Mouse (Mus musculus): ENCODE measurements around the gene Sdhc.
A peak's percentile ranks its signal among the peaks of the same experiment; 100 is the strongest.

The Sdhc gene

GRCm38 (mm10) chr1:171149974-171150760 is at the start of gene Sdhc, which contains the start of gene Mpz:
TSS of gene Sdhc (minus strand) at chr1:171150603.
TSS of gene Mpz (plus strand) at chr1:171150711.
- peak; percentile 94 to 96 for DNase-seq (ENCODE audit: low spot score in 2 of 2)

- no peak for DNase-seq (ENCODE audit: low spot score in 2 of 2)
These were observed 49.1 kb upstream of the Sdhc start for GRCm38 (mm10) chr1:171199532-171199931.

GRCm38 (mm10) chr1:171195887-171196397 is 45.5 kb upstream of the Sdhc start, which contains the start of gene Pcp4l1:
TSS of gene Pcp4l1 (minus strand) at chr1:171196268.
- DNase-seq (ENCODE audit: low spot score in 2 of 2) = peak; percentile 57 to 58

GRCm38 (mm10) chr1:171195046-171195822 is 44.8 kb upstream of the Sdhc start:
- no peak for DNase-seq (ENCODE audit: low spot score in 2 of 2)

DNA sequence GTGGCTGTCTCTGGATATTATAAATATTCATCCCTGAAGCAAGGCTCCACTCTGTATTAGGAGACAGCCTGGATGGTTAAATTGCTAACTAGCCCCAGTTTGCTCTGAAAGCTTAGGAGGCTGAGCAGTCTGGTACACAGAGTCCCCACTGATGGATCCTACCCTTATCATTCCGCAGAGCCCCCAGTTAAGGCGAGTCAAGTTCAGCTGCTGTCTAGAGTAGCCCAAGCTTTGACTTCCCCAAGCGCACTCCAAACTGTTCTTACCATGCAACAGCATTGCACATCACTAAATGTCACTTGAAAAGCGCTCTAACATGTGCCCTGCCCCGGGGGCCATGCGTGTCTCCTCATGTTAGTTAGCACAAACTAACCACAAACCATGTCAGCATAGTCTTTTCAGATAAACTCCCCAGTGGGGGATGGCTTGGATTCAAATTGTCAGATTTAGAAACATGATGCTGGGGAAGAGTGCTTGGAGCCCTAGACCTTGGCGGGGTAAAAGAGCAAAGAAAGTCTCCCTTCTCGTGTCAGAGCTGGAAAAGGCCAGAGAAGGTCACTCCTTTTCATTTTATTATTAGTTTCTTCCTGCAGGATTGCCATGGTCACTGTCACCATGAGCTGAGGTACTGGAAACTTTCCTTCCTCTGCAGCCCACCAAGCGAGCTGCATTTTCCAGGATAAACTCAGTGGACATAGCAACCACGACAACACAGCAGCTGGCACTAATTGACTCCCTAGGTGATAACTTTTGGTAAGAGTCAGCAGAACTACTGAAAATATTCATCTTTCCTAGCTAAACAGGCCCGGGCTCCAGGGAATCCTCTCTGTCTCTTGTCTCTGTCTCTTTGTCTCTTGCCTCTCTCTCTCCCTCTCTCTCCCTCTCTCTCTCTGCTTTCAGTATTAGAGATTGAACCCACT is 43.8 kb upstream of the Sdhc start:
- DNase-seq (ENCODE audit: low spot score in 2 of 2) = no peak

DNA sequence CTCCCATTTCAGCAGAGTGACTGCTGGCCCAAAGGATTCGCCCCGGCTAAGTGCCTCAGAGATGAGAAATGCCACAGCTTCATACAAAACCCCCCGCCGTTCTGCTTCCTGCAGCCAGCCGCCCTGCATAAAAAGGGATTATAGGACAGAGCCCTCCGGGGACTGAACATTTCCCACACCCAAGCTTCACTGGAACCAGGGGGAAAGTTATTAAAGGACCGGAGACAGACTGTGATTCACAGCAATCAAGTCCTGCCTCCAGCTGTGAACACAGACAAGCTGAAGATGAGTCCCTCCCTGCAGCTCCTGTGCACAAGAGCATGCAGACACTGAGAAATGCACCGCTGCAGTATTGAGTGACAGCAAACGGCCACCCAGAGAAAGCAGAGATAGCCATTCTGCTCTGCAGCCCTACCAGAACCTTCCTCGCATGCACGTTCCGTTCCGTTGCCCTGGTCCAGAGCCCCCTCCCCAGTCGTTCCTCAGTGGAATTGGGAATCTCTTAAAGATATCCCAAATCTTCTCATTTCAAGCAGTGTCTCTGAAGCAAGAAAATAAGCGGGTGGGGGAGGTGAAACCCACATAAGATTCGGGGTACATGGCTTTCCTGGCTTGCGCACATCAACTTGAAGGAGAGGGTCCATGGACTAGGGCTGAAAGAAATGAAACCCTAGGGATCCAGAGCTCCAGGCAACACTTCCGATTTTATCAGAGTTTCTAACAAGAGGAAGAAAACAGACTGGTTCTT is 42.9 kb upstream of the Sdhc start:
- no peak for DNase-seq (ENCODE audit: low spot score in 2 of 2)

GRCm38 (mm10) chr1:171192283-171192682 is 41.9 kb upstream of the Sdhc start:
- DNase-seq (ENCODE audit: low spot score in 2 of 2) = no peak

GRCm38 (mm10) chr1:171190832-171191231 is 40.4 kb upstream of the Sdhc start:
- DNase-seq (ENCODE audit: low spot score in 2 of 2) = no peak

DNA sequence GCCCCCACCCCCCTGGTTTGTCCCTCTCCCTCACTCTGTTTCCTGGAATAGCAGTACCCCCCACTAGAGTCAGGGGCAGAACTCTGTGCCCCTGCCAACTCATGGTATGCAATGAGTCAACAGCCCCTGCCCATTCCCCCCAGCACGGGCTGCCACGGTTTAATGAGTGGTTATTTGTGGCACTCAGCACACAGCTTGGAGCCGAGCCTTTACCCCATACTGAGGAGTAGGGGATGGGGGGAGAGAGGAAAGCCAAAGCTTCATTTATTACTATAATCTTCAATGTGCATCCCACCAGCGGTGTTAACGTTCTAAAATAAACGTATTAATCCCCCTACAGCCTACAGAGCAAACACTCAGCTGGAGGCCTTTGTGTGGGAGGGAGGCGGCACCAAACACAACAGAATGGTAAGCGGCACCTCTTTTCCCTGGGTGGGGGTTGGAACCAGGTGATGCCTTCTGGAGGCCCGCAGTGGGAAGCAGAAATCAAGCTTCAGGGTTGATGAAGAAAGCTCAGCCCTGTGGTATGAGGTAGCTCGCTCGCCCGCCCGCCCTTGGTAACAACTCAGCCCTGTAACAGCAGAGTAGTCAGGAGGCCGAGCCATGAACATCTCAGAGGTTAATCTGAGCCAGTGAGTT is 39.2 kb upstream of the Sdhc start:
- DNase-seq (ENCODE audit: low spot score in 2 of 2) = no peak

GRCm38 (mm10) chr1:171189046-171189445 is 38.6 kb upstream of the Sdhc start:
- DNase-seq (ENCODE audit: low spot score in 2 of 2) = no peak

DNA sequence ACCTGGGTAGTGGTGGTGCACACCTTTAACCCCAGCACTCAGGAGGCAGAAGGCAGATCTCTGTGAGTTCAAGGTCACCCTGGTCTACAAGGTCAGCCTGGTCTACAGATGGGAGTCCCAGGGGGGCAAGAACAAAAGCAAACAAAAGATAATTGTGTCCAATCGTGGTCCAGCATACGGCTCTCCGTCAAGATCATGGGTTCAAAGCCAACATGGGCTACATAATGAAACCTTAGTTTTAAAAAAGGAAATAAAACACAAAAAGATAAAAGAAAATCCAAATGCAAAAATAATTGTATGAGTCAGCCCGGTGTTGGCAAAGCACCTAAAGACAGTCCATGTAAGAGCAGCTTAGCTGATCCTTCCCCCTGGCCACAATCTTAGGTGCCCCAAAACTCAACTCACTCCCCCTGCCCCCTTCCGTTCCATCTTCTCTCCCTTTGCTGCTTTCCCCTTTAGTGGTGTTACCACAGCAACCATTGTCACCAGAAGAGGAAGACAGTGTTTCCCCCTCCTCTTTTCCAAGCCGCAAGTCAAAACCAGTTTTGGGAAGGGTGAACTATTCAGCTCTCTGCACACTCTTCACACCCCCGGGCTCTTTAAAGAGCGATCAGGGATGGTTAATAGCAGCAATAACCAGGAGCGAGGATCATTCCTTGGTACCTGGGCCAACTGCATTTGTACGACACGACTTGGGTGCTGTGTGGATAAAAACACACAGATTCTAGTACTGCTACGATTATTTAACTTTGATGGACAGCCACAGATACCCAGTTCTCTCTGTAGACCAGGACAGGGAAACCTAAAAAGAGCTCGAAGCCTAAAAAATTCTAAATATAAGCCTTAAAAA is 37.7 kb upstream of the Sdhc start:
- DNase-seq (ENCODE audit: low spot score in 2 of 2) = no peak

GRCm38 (mm10) chr1:171185655-171186054 is 35.3 kb upstream of the Sdhc start:
- DNase-seq (ENCODE audit: low spot score in 2 of 2) = no peak

DNA sequence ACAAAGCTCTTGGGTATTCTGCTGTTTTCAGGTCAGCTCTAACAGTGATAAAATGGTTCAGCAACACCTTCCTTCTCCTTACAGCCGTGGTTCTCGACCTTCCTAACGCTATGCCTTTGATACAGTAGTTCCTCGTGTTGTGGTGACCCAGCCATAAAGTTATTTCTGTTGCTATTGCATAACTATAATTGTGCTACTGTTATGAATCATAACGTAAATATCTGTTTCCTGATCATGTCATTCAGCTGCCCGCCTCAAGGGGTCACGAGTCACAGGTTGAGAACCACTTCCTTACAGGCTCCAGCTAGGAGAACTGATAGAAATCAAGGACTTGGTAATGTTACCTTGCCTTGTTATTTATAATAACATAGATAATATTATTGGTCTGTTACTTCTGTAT is 33.9 kb upstream of the Sdhc start:
- DNase-seq (ENCODE audit: low spot score in 2 of 2) = no peak

- DNase-seq (ENCODE audit: low spot score in 2 of 2) = no peak
These were observed 33.2 kb upstream of the Sdhc start for GRCm38 (mm10) chr1:171183620-171184019.

GRCm38 (mm10) chr1:171183025-171183424 is 32.6 kb upstream of the Sdhc start:
- no peak for DNase-seq (ENCODE audit: low spot score in 2 of 2)

GRCm38 (mm10) chr1:171179487-171180171 is 29.2 kb upstream of the Sdhc start:
- no peak for DNase-seq (ENCODE audit: low spot score in 2 of 2)

DNA sequence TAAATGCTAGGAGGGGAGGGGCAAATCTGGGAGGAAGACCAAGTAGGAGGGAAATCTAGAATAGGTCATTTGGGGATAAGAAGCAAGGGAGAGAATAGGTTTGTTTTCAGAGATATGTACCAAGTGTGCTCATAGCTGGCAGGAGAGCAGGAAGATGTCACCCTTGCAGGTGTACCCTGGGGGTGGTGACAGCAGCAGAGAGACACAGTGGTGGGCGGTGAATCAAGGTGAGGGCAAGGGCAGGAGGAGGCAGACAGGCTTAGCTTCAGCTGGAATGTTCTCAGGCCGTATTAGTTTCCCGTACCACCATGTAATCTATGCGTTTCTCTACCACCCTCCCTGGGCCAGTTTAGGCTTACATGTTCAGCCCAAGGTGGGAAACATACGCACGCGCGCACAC is 22.4 kb upstream of the Sdhc start:
- DNase-seq (ENCODE audit: low spot score in 2 of 2) = no peak

DNA sequence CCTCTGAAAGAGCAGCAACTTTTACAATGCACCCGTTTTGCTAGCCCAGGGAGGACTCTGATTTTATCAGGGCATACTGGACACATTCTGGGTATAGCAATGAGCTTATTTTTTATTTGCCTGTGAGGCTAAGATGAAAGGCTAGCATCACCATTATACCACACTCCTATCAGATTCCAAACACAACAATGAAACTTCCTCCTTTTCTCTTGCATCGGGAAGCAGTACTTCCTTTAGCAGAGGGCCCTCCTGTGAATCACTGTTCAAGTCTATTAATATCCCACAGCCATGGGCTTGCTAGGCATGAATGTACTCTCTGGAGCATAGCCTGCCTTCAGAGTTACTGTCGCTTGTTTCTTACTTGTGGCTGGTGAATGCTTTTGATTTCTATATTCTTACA is 20.7 kb upstream of the Sdhc start:
- no peak for DNase-seq (ENCODE audit: low spot score in 2 of 2)

- no peak for DNase-seq (ENCODE audit: low spot score in 2 of 2)
These were observed 19.5 kb upstream of the Sdhc start for GRCm38 (mm10) chr1:171169913-171170312.

All from frontal cortex, postnatal 36 days (tissue).